Mouse (Mus musculus) brain, embryonic 14.5 days (tissue): ENCODE results near the gene Slain2.

Source experiments
- CTCF ChIP-seq: fragments of 200-500 bp; IDR thresholded peaks from 2 replicates; pipeline ENCODE4 v1.5.1; 2012; ENCODE audit warnings: inconsistent platforms, mild to moderate bottlenecking, moderate library complexity, borderline replicate concordance; ENCODE audit not compliant: insufficient read depth, insufficient read length; ENCODE audit errors: extremely low read depth
- POLR2A ChIP-seq: fragments of 200-500 bp; IDR thresholded peaks from 2 replicates; pipeline ENCODE4 v1.6.1; 2012; ENCODE audit warnings: mild to moderate bottlenecking, inconsistent platforms, borderline replicate concordance; ENCODE audit not compliant: poor library complexity, insufficient read depth, insufficient read length, severe bottlenecking; ENCODE audit errors: extremely low read depth

DNA sequence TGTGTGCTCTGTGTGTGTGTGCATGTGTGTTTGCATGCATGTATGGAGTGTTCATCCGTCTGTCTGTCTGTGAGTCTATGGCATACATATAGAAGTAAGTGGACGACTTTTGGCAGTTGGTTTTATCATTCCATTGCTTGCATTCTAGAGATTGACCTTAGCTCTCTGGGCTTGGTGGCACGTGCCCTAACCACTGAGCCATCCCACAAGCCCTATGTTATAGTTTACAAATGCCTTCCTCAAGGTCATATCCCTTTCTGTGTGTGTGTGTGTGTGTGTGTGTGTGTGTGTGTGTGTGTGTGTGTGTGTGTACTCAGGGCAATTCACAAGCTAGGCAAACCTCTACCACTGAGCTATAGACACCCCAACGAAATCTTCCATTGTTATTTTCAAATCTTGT, 12.2 kb upstream of the Slain2 start:
- TF ChIP-seq POLR2A: no peak
- TF ChIP-seq CTCF: no peak
